Mouse (Mus musculus) kidney, adult 9 months (tissue): Measurements from ENCODE around the gene Bbx.

Experiments used
- DNase-seq: peaks from one replicate; pipeline ENCODE4 v3.0.0; 2022

Bbx gene

GRCm38 (mm10) chr16:50228833-50229232, 203.4 kb downstream of the Bbx start:
- DNase-seq, result no peak

- DNase-seq, result no peak
These were observed 205.9 kb downstream of the Bbx start for GRCm38 (mm10) chr16:50226274-50226673.

- DNase-seq, result no peak
These were observed 207.2 kb downstream of the Bbx start for GRCm38 (mm10) chr16:50224946-50225345.

- no peak for DNase-seq
These were observed 211.3 kb downstream of the Bbx start for GRCm38 (mm10) chr16:50220734-50221501.

GRCm38 (mm10) chr16:50217084-50217483, 215.1 kb downstream of the Bbx start:
- no peak for DNase-seq

GRCm38 (mm10) chr16:50211727-50212126, 220.5 kb downstream of the Bbx start:
- DNase-seq, result no peak

GRCm38 (mm10) chr16:50211231-50211630, 221.0 kb downstream of the Bbx start:
- DNase-seq, result no peak

GRCm38 (mm10) chr16:50210742-50211141, 221.4 kb downstream of the Bbx start:
- no peak for DNase-seq

GRCm38 (mm10) chr16:50204944-50205343, 227.2 kb downstream of the Bbx start:
- DNase-seq, result no peak

GRCm38 (mm10) chr16:50201546-50202151, 230.5 kb downstream of the Bbx start:
- DNase-seq, result peak; percentile 58

- DNase-seq, result no peak
These were observed 232.0 kb downstream of the Bbx start for GRCm38 (mm10) chr16:50200214-50200613.

- DNase-seq, result no peak
These were observed 236.1 kb downstream of the Bbx start for GRCm38 (mm10) chr16:50196118-50196517.

GRCm38 (mm10) chr16:50192626-50193025, 239.6 kb downstream of the Bbx start:
- no peak for DNase-seq

- no peak for DNase-seq
These were observed 243.1 kb downstream of the Bbx start for GRCm38 (mm10) chr16:50189108-50189507.

GRCm38 (mm10) chr16:50186604-50187003, 245.6 kb downstream of the Bbx start:
- no peak for DNase-seq

- peak; percentile 90 for DNase-seq
These were observed 247.1 kb downstream of the Bbx start for GRCm38 (mm10) chr16:50185041-50185440.

GRCm38 (mm10) chr16:50182988-50183387, 249.2 kb downstream of the Bbx start:
- no peak for DNase-seq

GRCm38 (mm10) chr16:50182561-50182960, 249.6 kb downstream of the Bbx start:
- DNase-seq, result no peak

- DNase-seq, result no peak
These were observed 259.4 kb downstream of the Bbx start for GRCm38 (mm10) chr16:50172760-50173159.

GRCm38 (mm10) chr16:50170812-50171211, 261.4 kb downstream of the Bbx start:
- no peak for DNase-seq

GRCm38 (mm10) chr16:50167983-50168299, 264.2 kb downstream of the Bbx start:
- no peak for DNase-seq

- DNase-seq, result no peak
These were observed 264.8 kb downstream of the Bbx start for GRCm38 (mm10) chr16:50167231-50167982.

GRCm38 (mm10) chr16:50160418-50161271, 271.5 kb downstream of the Bbx start:
- no peak for DNase-seq
